Mouse (Mus musculus) intestine, embryonic 14.5 days (tissue): ENCODE results near the gene Map2k3. TPM values are rescaled to one million over a fixed set of nuclear protein-coding genes. Genes with fewer than 3 reads are reported as not detected.

Experiments
- ATAC-seq: fragments of 200-750 bp; cut with Nextera tagmentation; replicated peaks from 2 replicates; pipeline ENCODE4 v1.8.0; 2017; ENCODE audit warnings: low read depth, moderate number of reproducible peaks, moderate TSS enrichment, moderate library complexity; ENCODE audit not compliant: low FRiP score, low TSS enrichment
- DNase-seq: peaks from one replicate; pipeline ENCODE4 v3.0.0-alpha.2; 2018; ENCODE audit warnings: low spot score
- H3K27ac ChIP-seq: fragments of 300-500 bp; sonication (generic); 2 replicates; pipeline ENCODE4 v1.5.1; 2014; ENCODE audit warnings: low read depth, mild to moderate bottlenecking, control low read depth
- H3K27me3 ChIP-seq: fragments of 300-500 bp; sonication (generic); replicated peaks from 2 replicates; pipeline ENCODE4 v1.6.1; 2014; ENCODE audit warnings: low read length, control low read depth; ENCODE audit not compliant: control insufficient read depth, insufficient read depth
- H3K36me3 ChIP-seq: fragments of 300-500 bp; sonication (generic); 2 replicates; pipeline ENCODE4 v1.6.1; 2014; ENCODE audit warnings: low read length, control low read depth; ENCODE audit not compliant: control insufficient read depth, insufficient read depth
- H3K4me1 ChIP-seq: fragments of 300-500 bp; sonication (generic); replicated peaks from 2 replicates; pipeline ENCODE4 v1.6.1; 2014; ENCODE audit warnings: low read length, control low read depth, mixed read lengths; ENCODE audit not compliant: control insufficient read depth, insufficient read depth
- H3K4me2 ChIP-seq: fragments of 300-500 bp; sonication (generic); 2 replicates; pipeline ENCODE4 v1.6.1; 2014; ENCODE audit warnings: low read length
- H3K4me3 ChIP-seq: fragments of 300-500 bp; sonication (generic); 2 replicates; pipeline ENCODE4 v1.5.1; 2014; ENCODE audit warnings: low read depth, low read length, control low read depth, mixed read lengths
- H3K9ac ChIP-seq: fragments of 300-500 bp; sonication (generic); 2 replicates; pipeline ENCODE4 v1.6.1; 2014; ENCODE audit warnings: mild to moderate bottlenecking, low read length
- H3K9me3 ChIP-seq: fragments of 300-500 bp; sonication (generic); 2 replicates; pipeline ENCODE4 v1.6.1; 2016; ENCODE audit warnings: low read length, control low read depth; ENCODE audit not compliant: control insufficient read depth
- WGBS: fragments of 180-500 bp; shearing (Covaris S2); extraction: QIAGEN DNeasy Blood & Tissue Kit; methylation state at CpG from one replicate; pipeline ENCODE4 v1.1.7; 2014; 5-methylcytosine and 5-hydroxymethylcytosine counted together
- polyA plus RNA-seq: library from polyadenylated mRNA; unstranded; fragments of >200 nt; fragmentation: Nextera tagmentation; extraction: Ambion mirVana; gene quantifications from 2 replicates; pipeline ENCODE4 v1.2.1, GENCODE M21; 2014

The Map2k3 gene
- polyA plus RNA-seq, 1 experiment from 2014 or later, result 94.5 TPM

DNA sequence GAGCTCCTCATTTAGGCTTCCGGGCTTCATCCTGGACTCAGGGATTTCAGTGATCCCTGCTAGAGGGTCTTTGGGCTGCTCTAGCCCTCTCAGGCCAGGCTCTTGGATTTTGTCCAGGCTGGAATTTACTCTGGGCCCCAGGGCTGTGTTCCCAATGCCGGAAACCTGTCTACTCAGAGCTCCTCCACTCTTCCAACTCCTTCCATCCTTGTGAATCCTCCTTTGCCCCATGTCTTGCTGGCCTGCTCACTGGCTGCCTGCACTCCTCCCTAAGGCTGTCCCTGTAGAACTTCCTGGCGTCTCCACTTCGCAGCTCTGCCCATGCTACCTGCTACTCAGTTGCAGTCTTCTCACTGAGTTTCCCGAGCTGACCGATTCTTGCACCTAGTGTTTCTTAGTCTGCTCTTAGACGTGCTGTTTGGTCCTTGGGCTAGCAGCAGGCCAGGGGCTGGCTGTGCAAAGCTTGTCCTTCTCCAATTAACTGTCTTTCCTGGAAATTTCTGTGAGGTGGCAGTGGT lies 729 bp downstream of the Map2k3 start:
- H3K36me3 ChIP-seq, result no peaks in the 10 kb centered on the region; the same call in 1 of the 2 replicates
- H3K27ac ChIP-seq, result peak overlapping the region; percentile 34; the same call in 1 of the 2 replicates
- ATAC-seq, result no peak; the same call in 1 of the 2 replicates
- H3K4me1 ChIP-seq, result peaks cover 19% of the 10 kb centered on the region
- WGBS, result 4% methylated on average over 7 of the region's 7 CpGs
- H3K27me3 ChIP-seq, result no peaks in the 10 kb centered on the region
- H3K4me3 ChIP-seq, result peak overlapping the region; percentile 95
- H3K4me2 ChIP-seq, result peak overlapping the region; percentile 89
- peak overlapping the region; percentile 83 for H3K9ac ChIP-seq
- no peaks in the 10 kb centered on the region for H3K9me3 ChIP-seq
- DNase-seq, result no peak

DNA sequence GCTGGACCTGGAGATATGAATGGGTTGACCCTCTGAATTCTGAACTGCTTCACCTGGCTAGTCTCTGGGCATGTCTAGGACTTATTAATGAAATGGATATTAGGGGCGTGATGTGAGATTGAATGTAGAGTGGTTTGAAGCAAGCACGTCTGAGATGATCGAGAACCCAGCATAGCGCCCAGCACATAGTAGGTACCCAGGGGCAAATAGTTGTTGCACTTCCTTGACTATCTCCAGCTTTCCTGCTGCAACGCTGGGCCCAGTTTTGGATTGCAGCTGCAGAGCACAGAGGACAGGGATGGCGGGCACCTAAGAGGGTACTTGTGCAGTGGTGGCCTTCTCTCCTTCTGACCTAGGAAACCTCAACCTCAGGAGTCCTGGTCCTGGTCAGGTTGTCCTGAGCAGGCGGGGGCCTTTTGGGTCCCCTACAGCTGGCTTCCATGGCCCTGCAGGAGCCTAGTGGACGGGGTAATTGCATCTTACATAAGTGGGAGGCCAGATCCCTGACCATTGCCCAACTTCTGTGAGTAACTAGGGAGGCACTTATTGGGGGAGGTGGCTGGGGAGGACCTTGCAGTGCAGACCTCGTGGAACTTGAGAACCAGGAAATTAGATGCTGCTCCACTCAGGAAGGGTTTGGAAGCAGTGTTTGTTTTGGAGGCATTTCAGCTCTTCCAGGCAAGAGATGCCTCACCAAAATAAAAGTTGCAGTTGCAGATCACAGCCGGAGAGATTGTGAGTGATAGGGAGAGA lies 1.5 kb downstream of the Map2k3 start:
- WGBS, result 78% methylated on average over 10 of the region's 10 CpGs
- Histone ChIP-seq H3K36me3 (no peaks in the 10 kb centered on the region; the same call in 1 of the 2 replicates), H3K4me2 (peak overlapping the region; percentile 89), H3K4me1 (peaks cover 19% of the 10 kb centered on the region), H3K27ac (no peak overlapping the region), H3K9me3 (no peaks in the 10 kb centered on the region), H3K27me3 (no peaks in the 10 kb centered on the region), H3K9ac (peak overlapping the region; percentile 83; the same call in 1 of the 2 replicates), H3K4me3 (peak overlapping the region; percentile 95)
- ATAC-seq (no peak), DNase-seq (no peak)

DNA sequence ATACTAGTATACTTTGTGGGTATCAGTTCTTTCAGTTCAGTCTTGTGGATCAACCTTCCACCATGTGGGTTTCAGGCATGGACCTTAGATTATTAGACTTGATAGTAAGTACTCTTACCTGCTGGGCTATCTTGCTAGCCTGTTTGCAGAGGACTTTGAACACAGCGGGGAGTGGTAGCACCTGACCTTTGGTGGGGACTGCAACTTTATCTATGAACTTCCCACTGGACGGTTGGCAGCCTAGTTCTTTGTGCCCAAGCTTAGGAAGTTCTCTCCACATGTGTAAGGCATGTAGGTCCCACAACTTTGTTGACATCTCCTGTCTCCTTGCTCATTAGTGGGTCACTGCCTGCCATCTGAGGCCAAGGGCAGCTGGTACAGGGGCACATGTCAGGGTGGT lies 3.0 kb downstream of the Map2k3 start:
- no peak overlapping the region for H3K9ac ChIP-seq

GRCm38 (mm10) chr11:60935326-60935974 lies 3.6 kb downstream of the Map2k3 start:
- Histone ChIP-seq H3K9ac (no peak overlapping the region), H3K4me2 (0 out of 2 replicates have a peak overlapping the region, but pooled peaks have one; percentile 2)

More for the DNA sequence above, 3.0 kb downstream of the Map2k3 start:
- 77% methylated on average over 2 of the region's 2 CpGs for WGBS
- no peak for DNase-seq
- Histone ChIP-seq H3K9me3 (no peaks in the 10 kb centered on the region), H3K4me3 (no peak overlapping the region), H3K4me1 (peaks cover 19% of the 10 kb centered on the region), H3K27me3 (no peaks in the 10 kb centered on the region), H3K27ac (no peak overlapping the region), H3K4me2 (no peak overlapping the region), H3K36me3 (no peaks in the 10 kb centered on the region; the same call in 1 of the 2 replicates)
- no peak for ATAC-seq

GRCm38 (mm10) chr11:60935975-60936373 lies 4.1 kb downstream of the Map2k3 start:
- 80% methylated on average over 4 of the region's 4 CpGs for WGBS
- Histone ChIP-seq H3K27me3 (no peaks in the 10 kb centered on the region), H3K4me1 (peaks cover 21% of the 10 kb centered on the region)

More at GRCm38 (mm10) chr11:60935326-60935974, 3.6 kb downstream of the Map2k3 start:
- no peak overlapping the region for H3K27ac ChIP-seq
- no peaks in the 10 kb centered on the region for H3K27me3 ChIP-seq
- peaks cover 19% of the 10 kb centered on the region for H3K4me1 ChIP-seq
- no peak overlapping the region for H3K4me3 ChIP-seq
- 68% methylated on average over 7 of the region's 7 CpGs for WGBS
- ATAC-seq (no peak), DNase-seq (no peak)
- no peaks in the 10 kb centered on the region; the same call in 1 of the 2 replicates for H3K36me3 ChIP-seq
- no peaks in the 10 kb centered on the region for H3K9me3 ChIP-seq

DNA sequence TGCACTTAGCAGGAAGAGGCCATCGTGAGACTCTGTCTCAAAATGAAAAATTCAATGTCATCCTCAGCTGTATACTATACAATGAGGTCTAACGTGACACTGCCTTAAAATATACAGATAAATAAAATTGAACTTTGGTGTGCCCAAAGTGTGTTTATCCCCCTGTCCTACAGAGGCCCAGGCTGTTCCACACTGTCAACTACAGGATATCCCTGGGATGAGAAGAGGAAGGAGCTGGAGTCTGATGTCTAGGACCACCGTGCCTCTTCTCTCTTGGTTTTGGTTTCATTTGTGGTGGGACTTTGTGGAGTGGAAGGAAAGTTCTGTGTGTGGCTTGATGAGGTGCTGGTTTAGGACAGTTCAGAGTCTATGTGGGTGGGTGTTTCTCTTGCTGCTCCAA lies 5.8 kb downstream of the Map2k3 start:
- H3K4me2 ChIP-seq, result no peak overlapping the region
- WGBS, result 83% methylated on average over 3 of the region's 3 CpGs
- ATAC-seq (no peak), DNase-seq (no peak)
- no peaks in the 10 kb centered on the region for H3K9me3 ChIP-seq
- peaks cover 27% of the 10 kb centered on the region for H3K4me1 ChIP-seq
- H3K4me3 ChIP-seq, result no peak overlapping the region
- peaks cover 5% of the 10 kb centered on the region for H3K36me3 ChIP-seq
- H3K9ac ChIP-seq, result no peak overlapping the region
- no peaks in the 10 kb centered on the region for H3K27me3 ChIP-seq
- H3K27ac ChIP-seq, result no peak overlapping the region

More at GRCm38 (mm10) chr11:60935975-60936373, 4.1 kb downstream of the Map2k3 start:
- ATAC-seq (no peak), DNase-seq (no peak)
- no peak overlapping the region for H3K27ac ChIP-seq
- no peaks in the 10 kb centered on the region for H3K9me3 ChIP-seq
- no peak overlapping the region for H3K9ac ChIP-seq
- H3K4me2 ChIP-seq, result 0 out of 2 replicates have a peak overlapping the region, but pooled peaks have one; percentile 2
- H3K36me3 ChIP-seq, result no peaks in the 10 kb centered on the region; the same call in 1 of the 2 replicates
- no peak overlapping the region for H3K4me3 ChIP-seq

DNA sequence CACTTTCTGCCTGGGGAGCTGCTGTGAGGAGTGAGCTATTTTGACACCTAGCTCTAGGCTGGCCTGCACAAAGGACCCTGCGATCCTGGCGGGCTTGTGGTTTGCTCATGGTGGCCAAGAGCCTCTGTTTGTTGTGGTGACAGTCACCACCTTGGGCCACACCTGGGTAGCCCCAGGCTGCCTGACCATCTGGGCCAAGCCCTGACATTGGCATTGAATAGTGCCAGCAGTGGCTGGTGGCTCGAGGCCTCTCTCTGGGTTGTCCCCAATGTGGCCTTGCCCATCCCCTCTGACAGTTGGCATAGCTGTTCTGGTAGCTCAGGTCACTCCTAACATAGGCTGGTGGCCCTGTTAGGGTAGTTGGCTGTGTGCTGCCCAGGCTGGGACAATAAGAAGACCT lies 7.7 kb downstream of the Map2k3 start:
- Histone ChIP-seq H3K4me3 (no peak overlapping the region), H3K27ac (no peak overlapping the region), H3K9ac (no peak overlapping the region), H3K9me3 (no peaks in the 10 kb centered on the region), H3K4me2 (no peak overlapping the region), H3K36me3 (peaks cover 24% of the 10 kb centered on the region), H3K27me3 (no peaks in the 10 kb centered on the region), H3K4me1 (peaks cover 13% of the 10 kb centered on the region; the same call in 1 of the 2 replicates)
- no peak for ATAC-seq
- 91% methylated on average over 3 of the region's 3 CpGs for WGBS
- DNase-seq, result no peak

DNA sequence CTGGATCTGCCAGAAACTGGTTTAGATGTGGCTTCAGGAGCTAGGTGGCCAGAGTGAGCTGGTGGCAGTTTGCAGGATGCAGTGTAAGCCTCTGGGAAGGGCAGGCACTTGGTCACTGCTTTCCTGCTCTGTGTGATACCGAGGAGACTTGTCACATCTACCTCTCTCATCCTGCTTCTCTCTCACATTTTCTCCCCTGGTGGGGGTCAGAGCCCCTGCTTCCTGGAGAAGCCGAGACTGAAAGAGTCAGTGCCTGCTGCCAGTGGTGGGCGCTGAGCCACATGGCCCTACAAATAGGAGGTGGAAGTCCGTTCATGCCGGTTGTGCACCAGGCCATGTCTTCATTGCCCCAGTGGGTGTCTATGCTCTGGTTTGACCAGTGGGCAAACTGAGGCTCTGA lies 8.7 kb downstream of the Map2k3 start:
- H3K27me3 ChIP-seq, result no peaks in the 10 kb centered on the region
- no peak overlapping the region for H3K4me2 ChIP-seq
- peaks cover 13% of the 10 kb centered on the region; the same call in 1 of the 2 replicates for H3K4me1 ChIP-seq
- H3K27ac ChIP-seq, result no peak overlapping the region
- H3K36me3 ChIP-seq, result peaks cover 34% of the 10 kb centered on the region
- DNase-seq (no peak), ATAC-seq (no peak)
- no peaks in the 10 kb centered on the region for H3K9me3 ChIP-seq
- H3K9ac ChIP-seq, result no peak overlapping the region
- WGBS, result 84% methylated on average over 5 of the region's 5 CpGs
- no peak overlapping the region for H3K4me3 ChIP-seq
